10 mouse cellular contexts compared by ENCODE assay signal in genomic region chr10:85678635-85679034, GRCm38 (mm10).
DNase-seq lines count a peak whose midpoint lies in the region; ATAC-seq and TF ChIP-seq lines count a peak whose summit lies in the region.
"Had no signal": no experiment of that assay in that cellular context is flagged by ENCODE, and none has a peak within 500 bp of the region (broad histone marks: within the 10 kb centered on the region; RNA-seq: fewer than 3 reads in every experiment).

No protein-coding gene starts in this region.

- no peaks in the 10 kb centered on the region for H3K36me3 ChIP-seq in intestine, postnatal 0 days (ENCODE audit: control insufficient read depth, insufficient read depth)
- no peaks in the 10 kb centered on the region for H3K36me3 ChIP-seq in intestine, embryonic 15.5 days
- H3K36me3 ChIP-seq in ES-E14 (ENCODE audit: control insufficient read depth, insufficient read depth, low read length, poor library complexity, severe bottlenecking) = no peaks in the 10 kb centered on the region
- no peaks in the 10 kb centered on the region for H3K36me3 ChIP-seq in neural tube, embryonic 11.5 days (ENCODE audit: control insufficient read depth, insufficient read depth, low read length)
- H3K36me3 ChIP-seq: embryonic facial prominence, embryonic 15.5 days had no signal

- intact Hi-C loops in gastrocnemius, postnatal 14 days (cut with DNase I; ENCODE audit: low total_unique reads) = no loop called here

- H3K4me3 ChIP-seq in intestine, postnatal 0 days (ENCODE audit: low read depth, low read length) = no peak overlapping the region
- H3K4me3 ChIP-seq in intestine, embryonic 15.5 days (replicated peaks) = no peak overlapping the region
- H3K4me3 ChIP-seq in ES-E14 (ENCODE audit: insufficient read depth in 1 of 2, low read depth in 1 of 2, low read length in 2 of 2, poor library complexity in 1 of 2, severe bottlenecking in 1 of 2) = no peak overlapping the region
- no peak overlapping the region for H3K4me3 ChIP-seq in neural tube, embryonic 11.5 days (ENCODE audit: low read depth, low read length)
- H3K4me3 ChIP-seq: embryonic facial prominence, embryonic 15.5 days; megakaryocyte, embryonic 14.5 days had no signal

- no peaks in the 10 kb centered on the region for H3K9me3 ChIP-seq in intestine, postnatal 0 days (ENCODE audit: control insufficient read depth)
- no peaks in the 10 kb centered on the region for H3K9me3 ChIP-seq in intestine, embryonic 15.5 days
- no peaks in the 10 kb centered on the region for H3K9me3 ChIP-seq in ES-E14 (ENCODE audit: control insufficient read depth, insufficient read depth, low read depth, low read length)
- no peaks in the 10 kb centered on the region for H3K9me3 ChIP-seq in neural tube, embryonic 11.5 days (ENCODE audit: control insufficient read depth, low read length)
- H3K9me3 ChIP-seq: embryonic facial prominence, embryonic 15.5 days; megakaryocyte, embryonic 14.5 days had no signal

- no peak overlapping the region for H3K4me2 ChIP-seq in intestine, postnatal 0 days (replicated peaks; ENCODE audit: low read depth)
- no peak overlapping the region for H3K4me2 ChIP-seq in intestine, embryonic 15.5 days (replicated peaks)
- no peak overlapping the region for H3K4me2 ChIP-seq in neural tube, embryonic 11.5 days (ENCODE audit: low read depth)
- H3K4me2 ChIP-seq: embryonic facial prominence, embryonic 15.5 days had no signal

- WGBS in intestine, postnatal 0 days = 14% methylated on average over 4 of the region's 4 CpGs
- WGBS in intestine, embryonic 15.5 days = 21% methylated on average over 4 of the region's 4 CpGs
- 29% methylated on average over 4 of the region's 4 CpGs for WGBS in neural tube, embryonic 11.5 days

- no peak for ATAC-seq in intestine, postnatal 0 days
- no peak for ATAC-seq in intestine, embryonic 15.5 days
- ATAC-seq in neural tube, embryonic 11.5 days (ENCODE audit: insufficient read depth, low FRiP score, low TSS enrichment) = no peak

- peak; percentile 72 for TF ChIP-seq CTCF in intestine, postnatal 0 days (IDR thresholded peaks at IDR 0.05; ENCODE audit: low read depth)

- no peaks in the 10 kb centered on the region for H3K4me1 ChIP-seq in intestine, postnatal 0 days (replicated peaks; ENCODE audit: control insufficient read depth, insufficient read depth, low read length)
- no peaks in the 10 kb centered on the region for H3K4me1 ChIP-seq in intestine, embryonic 15.5 days (replicated peaks)
- no peaks in the 10 kb centered on the region for H3K4me1 ChIP-seq in ES-E14 (ENCODE audit: control insufficient read depth in 2 of 2, insufficient read depth in 2 of 2, low read length in 2 of 2, poor library complexity in 1 of 2)
- no peaks in the 10 kb centered on the region for H3K4me1 ChIP-seq in neural tube, embryonic 11.5 days (ENCODE audit: control insufficient read depth, insufficient read depth, low read length)
- H3K4me1 ChIP-seq: embryonic facial prominence, embryonic 15.5 days; megakaryocyte, embryonic 14.5 days had no signal

- DNase-seq in ES-E14 (ENCODE audit: low read depth, low spot score) = peak; percentile 22
- peak; percentile 45 to 52 for DNase-seq in cerebellum, adult 18-20 months
- DNase-seq in frontal cortex, adult 2 months (ENCODE audit: extremely low spot score in 1 of 2, low spot score in 1 of 2) = peak; percentile 55 to 81
- peak; percentile 54 to 61 for DNase-seq in left cerebral cortex, adult 18-20 months (ENCODE audit: low spot score in 2 of 2)
- DNase-seq in neural tube, embryonic 11.5 days (ENCODE audit: low spot score) = peak; percentile 47
- no peak for DNase-seq in gastrocnemius, postnatal 14 days

- no peak overlapping the region for H3K9ac ChIP-seq in intestine, postnatal 0 days (ENCODE audit: low read depth, low read length)
- no peak overlapping the region for H3K9ac ChIP-seq in intestine, embryonic 15.5 days
- no peak overlapping the region for H3K9ac ChIP-seq in ES-E14 (ENCODE audit: insufficient read depth, low read depth, low read length, poor library complexity, severe bottlenecking)
- H3K9ac ChIP-seq in neural tube, embryonic 11.5 days (ENCODE audit: low read length) = no peak overlapping the region
- H3K9ac ChIP-seq: embryonic facial prominence, embryonic 15.5 days had no signal

- in situ Hi-C loops in ES-E14 (cut with MboI; ENCODE audit: low sequenced_read_pairs in 2 of 2, unreplicated experiment in 2 of 2) = no loop called here

- H3K27ac ChIP-seq in intestine, postnatal 0 days (ENCODE audit: low read depth, low read length) = no peak overlapping the region
- no peak overlapping the region for H3K27ac ChIP-seq in intestine, embryonic 15.5 days
- no peak overlapping the region for H3K27ac ChIP-seq in ES-E14 (ENCODE audit: insufficient read depth, low read depth, low read length, poor library complexity, severe bottlenecking)
- no peak overlapping the region for H3K27ac ChIP-seq in neural tube, embryonic 11.5 days (ENCODE audit: low read depth, low read length)
- H3K27ac ChIP-seq: embryonic facial prominence, embryonic 15.5 days had no signal

- H3K27me3 ChIP-seq in intestine, postnatal 0 days (replicated peaks; ENCODE audit: control insufficient read depth, insufficient read depth, low read length) = no peaks in the 10 kb centered on the region
- H3K27me3 ChIP-seq in intestine, embryonic 15.5 days (replicated peaks) = no peaks in the 10 kb centered on the region
- no peaks in the 10 kb centered on the region for H3K27me3 ChIP-seq in neural tube, embryonic 11.5 days (ENCODE audit: control insufficient read depth, insufficient read depth, low read length)
- H3K27me3 ChIP-seq: embryonic facial prominence, embryonic 15.5 days; megakaryocyte, embryonic 14.5 days had no signal

TF ChIP-seq in ES-E14, 5 proteins besides CTCF, POLR2A, EP300 and RAD21:
- TF ChIP-seq ZC3H11A (IDR thresholded peaks at IDR 0.05; ENCODE audit: borderline replicate concordance, low read depth, low read length) = peak; percentile 38; the same call in 1 of the 2 replicates
- TF ChIP-seq HCFC1 (IDR thresholded peaks at IDR 0.05; ENCODE audit: borderline replicate concordance, insufficient read depth, low read length) = no peak
- no peak for TF ChIP-seq MAFK (IDR thresholded peaks at IDR 0.05; ENCODE audit: insufficient read depth, low read depth, low read length)
- TF ChIP-seq CHD2 (IDR thresholded peaks at IDR 0.05; ENCODE audit: low read depth, low read length) = no peak
- TF ChIP-seq ZNF384 (IDR thresholded peaks at IDR 0.05; ENCODE audit: low read depth, low read length) = no peak
